Mouse (Mus musculus) cerebellum, adult 18-20 months (tissue): ENCODE measurements around the gene Grap2.

Source experiments
- DNase-seq, 2 experiments: peaks; one replicate each; pipeline ENCODE4 v3.0.0; 2021

Grap2 gene

DNA sequence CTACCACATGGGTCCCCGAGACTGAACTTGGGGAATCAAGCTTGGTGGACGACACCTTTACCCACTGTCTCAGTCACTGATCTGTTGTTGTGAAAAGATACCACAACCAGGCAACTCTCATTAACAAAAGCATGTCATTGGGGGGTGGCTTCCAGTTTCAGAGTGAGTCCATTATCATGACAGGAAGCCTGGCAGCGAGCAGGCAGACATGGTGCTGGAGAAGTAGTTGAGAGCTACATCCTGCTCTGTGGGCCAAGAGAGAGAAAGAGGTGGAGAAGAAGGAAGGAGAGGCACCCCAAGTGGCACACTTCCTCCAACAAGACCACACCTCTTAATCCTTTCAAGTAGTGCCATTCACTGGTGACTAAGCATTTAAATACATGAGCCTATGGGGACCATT lies 67.5 kb downstream of the Grap2 start:
- no peak for DNase-seq

GRCm38 (mm10) chr15:80641702-80642435 lies 69.5 kb downstream of the Grap2 start:
- DNase-seq, result no peak

GRCm38 (mm10) chr15:80645006-80645797 lies 72.8 kb downstream of the Grap2 start:
- no peak for DNase-seq

- DNase-seq, result no peak
These were observed 76.7 kb downstream of the Grap2 start for GRCm38 (mm10) chr15:80648977-80649606.

DNA sequence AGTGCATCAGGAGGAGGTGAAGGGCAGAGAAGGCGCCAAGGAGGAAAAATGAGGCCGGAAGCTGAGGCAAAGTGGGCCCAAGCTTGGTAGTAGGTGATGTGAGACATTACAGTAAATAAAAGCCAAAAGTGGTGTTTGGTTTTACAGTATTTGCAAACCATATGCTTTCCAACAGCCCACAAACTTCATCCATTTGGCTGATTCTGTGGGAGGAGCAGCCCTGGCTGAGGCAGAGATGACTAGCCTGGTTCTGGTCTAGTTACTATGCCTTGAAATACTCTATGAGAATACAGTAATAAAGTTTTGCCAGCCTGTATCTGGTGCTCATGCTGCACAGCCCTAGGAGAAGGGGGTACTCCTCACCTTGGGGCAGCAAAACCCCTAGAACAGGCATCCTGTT lies 78.0 kb downstream of the Grap2 start:
- no peak for DNase-seq

- DNase-seq, result no peak
These were observed 81.5 kb downstream of the Grap2 start for GRCm38 (mm10) chr15:80653865-80654264.

GRCm38 (mm10) chr15:80658815-80659471 lies 86.5 kb downstream of the Grap2 start:
- DNase-seq, result no peak

DNA sequence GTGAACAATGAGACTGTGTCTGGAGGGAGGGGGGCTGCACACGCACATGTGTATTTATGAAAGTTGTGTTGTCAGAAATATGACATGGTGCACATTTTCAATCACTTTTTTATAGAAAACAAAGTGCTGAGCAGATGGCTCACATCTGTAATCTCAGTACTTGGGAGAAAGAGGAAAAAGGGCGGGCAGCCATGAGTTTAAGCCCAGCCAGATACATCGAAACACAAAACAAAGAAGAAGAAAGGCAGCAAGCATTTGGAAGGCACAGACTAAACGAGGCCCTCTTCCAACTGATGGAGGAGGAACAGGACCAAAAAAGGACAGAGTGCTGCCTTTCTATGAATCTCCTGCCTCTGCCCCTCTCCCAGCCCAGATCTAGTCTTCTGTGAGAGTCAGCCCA lies 88.6 kb downstream of the Grap2 start:
- DNase-seq, result no peak

DNA sequence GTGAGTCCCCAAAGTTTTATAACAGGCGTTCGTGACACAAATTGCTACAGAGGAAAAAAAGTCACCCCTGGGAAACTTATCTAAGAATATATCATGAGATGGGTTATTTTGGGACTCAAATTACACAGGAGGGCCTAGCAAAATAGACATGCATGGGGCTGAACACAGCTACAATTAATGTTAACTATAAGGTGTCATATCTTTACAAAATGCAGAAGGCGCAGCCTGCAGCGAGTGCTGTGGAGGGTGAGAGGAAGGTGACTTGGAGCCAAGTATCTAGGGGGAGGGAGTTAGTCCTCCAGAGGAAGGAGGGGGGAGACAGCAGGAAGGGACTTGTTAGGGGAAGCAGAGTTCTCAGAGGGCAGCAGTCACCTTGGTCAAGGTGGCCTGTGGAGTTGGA lies 92.0 kb downstream of the Grap2 start:
- DNase-seq, result no peak

- peak in 1 of 2 experiments; percentile 17 for DNase-seq
These were observed 99.2 kb downstream of the Grap2 start, which contains the start of gene Fam83f for GRCm38 (mm10) chr15:80671295-80672252. Gene Fam83f, plus strand, starts transcription at chr15:80671847.

GRCm38 (mm10) chr15:80672810-80673209 lies 100.4 kb downstream of the Grap2 start:
- no peak for DNase-seq

DNA sequence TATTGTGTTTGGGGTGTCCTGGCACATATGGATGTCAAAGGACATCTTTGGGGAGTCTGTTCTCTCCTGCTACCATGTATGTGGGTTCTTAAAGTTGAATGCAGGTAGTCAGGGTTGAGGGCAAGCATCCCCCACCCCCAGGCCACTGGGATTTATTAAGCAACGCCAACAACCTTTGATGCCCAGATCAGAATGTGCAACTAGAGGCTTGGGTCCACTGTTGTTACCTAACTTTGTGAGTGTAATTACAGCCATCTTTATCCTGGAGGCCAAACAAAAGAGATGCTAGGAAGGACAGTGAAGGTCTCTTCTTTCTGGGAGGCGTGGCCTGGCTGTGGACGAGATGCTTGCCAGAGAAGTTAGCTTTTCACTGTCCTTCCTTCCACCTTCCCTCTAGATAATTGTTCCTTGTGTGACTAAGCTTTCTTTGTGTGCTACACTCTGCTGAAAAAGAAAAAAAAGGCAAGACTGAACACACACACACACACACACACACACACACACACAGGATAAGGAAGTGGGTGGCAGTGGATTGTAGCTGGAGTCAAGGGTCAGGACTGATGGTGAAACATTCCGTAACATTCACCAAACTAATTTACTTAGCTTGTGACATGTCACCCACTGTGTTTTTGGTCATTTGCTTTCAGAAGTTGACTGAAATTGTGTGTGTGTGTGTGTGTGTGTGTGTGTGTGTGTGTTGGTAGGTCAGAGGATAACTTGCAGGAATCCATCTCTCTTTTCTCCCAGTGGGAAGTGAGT lies 101.1 kb downstream of the Grap2 start:
- DNase-seq, result no peak

DNA sequence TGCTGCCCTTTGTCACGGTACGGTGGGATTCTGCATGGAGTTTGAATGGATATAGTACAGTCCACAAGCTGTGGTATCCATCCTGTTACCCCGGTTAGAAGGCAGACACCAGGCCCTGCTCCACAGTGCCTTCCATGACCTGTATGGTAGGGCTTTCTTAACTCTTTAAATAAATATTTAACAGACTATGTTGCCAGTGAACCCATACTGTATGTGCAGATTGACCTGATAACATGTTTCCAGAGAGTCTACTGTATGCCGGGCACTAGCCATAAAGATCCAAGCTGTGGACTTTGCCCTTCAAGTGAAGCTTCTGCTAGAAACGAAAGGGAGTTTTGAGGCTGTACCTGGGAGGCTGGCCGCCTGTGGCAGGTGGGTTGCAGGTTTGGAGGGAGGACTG lies 102.3 kb downstream of the Grap2 start:
- DNase-seq, result no peak

- DNase-seq, result peak; percentile 44 to 47
These were observed 107.3 kb downstream of the Grap2 start for GRCm38 (mm10) chr15:80679515-80680215.

- DNase-seq, result no peak
These were observed 108.1 kb downstream of the Grap2 start for GRCm38 (mm10) chr15:80680347-80681030.

- no peak for DNase-seq
These were observed 109.1 kb downstream of the Grap2 start for GRCm38 (mm10) chr15:80681466-80681881.

DNA sequence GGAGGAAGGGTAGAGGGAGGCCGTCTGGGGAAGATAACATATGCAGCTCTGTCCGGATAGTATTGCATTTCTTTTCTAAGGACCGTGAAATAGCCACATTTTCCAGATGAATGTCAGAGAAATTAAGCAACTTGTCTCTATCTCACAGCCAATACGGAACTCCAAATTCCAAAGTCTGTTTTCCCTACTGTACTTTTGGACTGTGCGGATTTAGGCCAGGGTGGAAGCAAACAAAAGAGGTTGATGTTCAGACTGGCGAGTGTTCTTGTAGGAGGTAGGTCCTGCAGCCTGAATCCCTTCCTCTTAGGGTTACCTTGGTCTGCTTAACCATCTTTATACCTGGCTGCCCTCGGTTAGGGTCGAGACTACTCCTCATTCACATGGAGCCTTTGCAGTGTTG lies 109.9 kb downstream of the Grap2 start:
- no peak for DNase-seq

GRCm38 (mm10) chr15:80683151-80683550 lies 110.8 kb downstream of the Grap2 start:
- no peak for DNase-seq

DNA sequence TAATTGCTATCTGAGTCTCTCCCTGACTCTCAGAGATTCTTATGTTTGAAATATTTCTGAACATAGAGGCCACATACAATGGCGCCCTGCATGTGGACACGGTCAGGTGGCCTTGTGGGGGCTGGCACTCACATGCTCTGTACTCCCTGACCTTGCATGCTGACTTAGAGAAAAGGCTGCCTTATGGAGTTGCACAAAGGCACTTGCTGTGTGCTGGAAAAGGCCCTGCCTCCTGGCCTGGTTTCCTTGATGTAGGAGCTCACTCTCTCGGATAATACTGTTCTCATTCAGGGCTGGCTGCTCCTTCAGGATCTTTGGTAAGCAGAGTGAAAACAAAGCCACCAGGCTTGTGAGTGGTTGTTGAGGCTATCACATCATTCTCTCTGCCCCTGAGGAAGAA lies 111.6 kb downstream of the Grap2 start:
- DNase-seq, result no peak
